Mouse (Mus musculus): Measurements from ENCODE around the gene Bloc1s2.
"Not testable (repeated sequence)": the region's sequence is repeated elsewhere in the genome, so short reads cannot be mapped to it uniquely, and the experiment has no call there.

The Bloc1s2 gene

GRCm38 (mm10) chr19:44127729-44128497 is 18.3 kb downstream of the Bloc1s2 start:
- no peak for DNase-seq (ENCODE audit: low spot score)

- DNase-seq (ENCODE audit: low spot score): no peak
These were observed 25.1 kb downstream of the Bloc1s2 start for GRCm38 (mm10) chr19:44121137-44121536.

GRCm38 (mm10) chr19:44120686-44121085 is 25.6 kb downstream of the Bloc1s2 start:
- DNase-seq (ENCODE audit: low spot score): not testable (repeated sequence)

GRCm38 (mm10) chr19:44117793-44118192 is 28.5 kb downstream of the Bloc1s2 start:
- DNase-seq (ENCODE audit: low spot score): no peak

GRCm38 (mm10) chr19:44111706-44112105 is 34.5 kb downstream of the Bloc1s2 start:
- DNase-seq (ENCODE audit: low spot score): no peak

GRCm38 (mm10) chr19:44110356-44110755 is 35.9 kb downstream of the Bloc1s2 start:
- DNase-seq (ENCODE audit: low spot score): no peak

- peak; percentile 28 for DNase-seq (ENCODE audit: low spot score)
These were observed 37.2 kb downstream of the Bloc1s2 start for GRCm38 (mm10) chr19:44108996-44109395.

- no peak for DNase-seq (ENCODE audit: low spot score)
These were observed 38.4 kb downstream of the Bloc1s2 start for GRCm38 (mm10) chr19:44107661-44108521.

- peak; percentile 98 for DNase-seq (ENCODE audit: low spot score)
These were observed 39.2 kb downstream of the Bloc1s2 start, which contains the start of gene Chuk for GRCm38 (mm10) chr19:44106831-44107660. Gene Chuk, minus strand, starts transcription at chr19:44107480.

GRCm38 (mm10) chr19:44104393-44104792 is 41.9 kb downstream of the Bloc1s2 start:
- no peak for DNase-seq (ENCODE audit: low spot score)

GRCm38 (mm10) chr19:44103001-44103400 is 43.2 kb downstream of the Bloc1s2 start:
- no peak for DNase-seq (ENCODE audit: low spot score)

- DNase-seq (ENCODE audit: low spot score): no peak
These were observed 45.4 kb downstream of the Bloc1s2 start for GRCm38 (mm10) chr19:44100840-44101239.
